Mouse (Mus musculus): ENCODE data around the gene Cdc26. TPM values are rescaled to one million over a fixed set of nuclear protein-coding genes. Genes with fewer than 3 reads are reported as not detected.

Cdc26 gene
- polyA plus RNA-seq, 1 experiment from 2014 or later: 104 TPM

DNA sequence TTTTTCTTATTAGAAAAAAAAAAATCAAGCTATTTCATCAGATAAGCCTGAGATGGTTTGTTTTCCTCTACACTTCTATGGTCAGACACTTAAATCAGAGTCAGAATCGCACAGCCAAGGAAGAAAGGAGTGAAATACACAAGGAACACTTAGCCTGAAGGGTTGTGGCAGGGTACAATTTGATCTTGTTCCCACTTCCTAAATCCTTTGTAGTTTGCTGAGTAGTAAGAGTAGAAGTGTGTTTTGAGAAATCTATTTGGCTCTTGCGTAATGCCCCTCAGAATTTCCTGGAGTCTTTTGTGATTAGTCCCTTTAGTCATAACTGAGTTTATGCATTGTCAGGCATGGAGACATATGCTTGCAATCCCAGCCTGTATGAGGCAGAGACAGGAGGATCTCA, 59.1 kb downstream of the Cdc26 start:
- whole genome bisulfite sequencing: 94% methylated on average over 2 of the region's 2 CpGs
- Histone ChIP-seq H3K9me3 (no peaks in the 10 kb centered on the region), H3K27ac (replicated peaks) (no peak overlapping the region), H3K4me1 (no peaks in the 10 kb centered on the region), H3K4me3 (no peak overlapping the region), H3K36me3 (peaks cover 17% of the 10 kb centered on the region), H3K27me3 (no peaks in the 10 kb centered on the region), H3K4me2 (replicated peaks) (no peak overlapping the region), H3K9ac (replicated peaks) (no peak overlapping the region)
- no peak for ATAC-seq (replicated peaks)

DNA sequence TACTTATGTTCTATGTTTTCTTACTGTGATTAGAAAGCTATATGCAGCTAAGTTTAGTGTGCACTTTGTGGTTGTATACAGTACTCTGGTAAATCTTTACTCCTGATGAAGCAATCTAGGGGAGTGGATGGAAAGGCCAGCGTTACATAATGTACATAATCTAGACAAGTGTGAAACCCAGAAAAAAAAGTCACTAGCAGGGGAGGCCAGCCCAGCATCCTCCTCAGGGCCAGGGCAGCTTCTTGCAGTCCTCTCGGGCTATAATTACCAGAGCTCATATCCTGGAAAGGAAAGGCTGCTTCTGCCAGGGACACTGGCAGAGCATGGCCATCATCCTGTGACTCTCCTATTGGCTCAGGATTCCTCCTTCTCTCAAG, 60.1 kb downstream of the Cdc26 start:
- no peak overlapping the region for H3K4me3 ChIP-seq
- ATAC-seq (replicated peaks): no peak
- 87% methylated on average over 2 of the region's 2 CpGs for WGBS

DNA sequence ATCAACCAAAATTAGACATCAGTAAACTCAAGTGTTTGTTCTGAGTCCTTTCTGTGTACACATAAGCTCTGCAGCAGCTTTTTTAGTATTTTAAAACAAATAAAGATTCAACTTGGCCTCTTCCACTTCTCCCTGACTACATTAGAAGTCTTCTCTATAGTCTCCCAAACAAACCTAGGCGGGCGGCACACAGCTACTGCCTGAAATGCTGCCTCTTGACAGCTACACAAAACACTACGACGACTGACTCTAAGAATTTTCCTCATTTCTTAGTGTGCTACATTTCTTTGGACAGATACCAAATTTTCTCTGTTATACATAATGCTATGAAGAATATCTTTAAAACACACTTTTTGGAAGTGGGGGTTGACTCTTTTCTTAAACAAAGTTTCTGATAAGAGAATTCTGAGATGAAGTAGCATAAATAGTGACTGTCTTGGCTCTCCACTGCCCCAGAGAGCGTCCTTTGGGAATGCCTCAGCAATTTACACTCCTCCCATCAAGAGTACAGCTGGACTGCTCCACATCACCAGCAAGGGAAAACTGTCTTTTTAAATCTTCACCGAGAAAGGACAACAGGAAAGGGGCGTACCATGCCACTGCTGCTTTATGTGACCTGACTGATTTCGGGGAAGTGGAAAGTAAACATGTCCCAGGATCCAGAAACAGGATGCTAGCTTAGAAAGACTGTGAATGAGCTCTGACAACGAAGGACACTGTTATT, 60.7 kb downstream of the Cdc26 start:
- Histone ChIP-seq H3K27ac (replicated peaks) (no peak overlapping the region), H3K9me3 (no peaks in the 10 kb centered on the region), H3K9ac (replicated peaks) (no peak overlapping the region), H3K27me3 (no peaks in the 10 kb centered on the region), H3K4me1 (no peaks in the 10 kb centered on the region), H3K4me2 (replicated peaks) (no peak overlapping the region), H3K4me3 (no peak overlapping the region), H3K36me3 (peaks cover 26% of the 10 kb centered on the region)
- WGBS: 80% methylated on average over 9 of the region's 9 CpGs
- ATAC-seq (replicated peaks): no peak

More for the DNA sequence above, 60.1 kb downstream of the Cdc26 start:
- peaks cover 25% of the 10 kb centered on the region for H3K36me3 ChIP-seq
- no peaks in the 10 kb centered on the region for H3K9me3 ChIP-seq
- no peak overlapping the region for H3K4me2 ChIP-seq (replicated peaks)
- H3K9ac ChIP-seq (replicated peaks): no peak overlapping the region
- H3K27me3 ChIP-seq: no peaks in the 10 kb centered on the region
- H3K27ac ChIP-seq (replicated peaks): no peak overlapping the region
- no peaks in the 10 kb centered on the region for H3K4me1 ChIP-seq

DNA sequence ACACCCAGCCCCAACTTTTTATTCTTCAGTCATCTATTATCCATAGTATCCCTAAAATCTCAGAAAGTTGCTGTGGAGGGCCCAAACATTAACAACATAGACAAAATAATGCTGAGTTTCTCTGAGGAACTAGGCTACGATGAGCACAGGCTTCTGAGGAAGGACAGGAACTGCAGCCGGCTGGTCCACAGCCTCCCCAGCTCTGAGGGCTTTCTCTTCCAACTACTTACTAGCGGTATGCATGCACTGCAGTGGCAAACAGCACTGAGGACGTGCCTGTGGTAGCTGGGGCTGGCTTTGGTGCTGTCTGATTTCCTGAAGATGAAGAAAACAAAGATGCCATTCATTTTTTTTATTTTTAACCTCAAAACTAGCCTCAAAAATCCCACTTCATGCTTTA, 62.6 kb downstream of the Cdc26 start:
- WGBS: 78% methylated on average over 4 of the region's 4 CpGs

DNA sequence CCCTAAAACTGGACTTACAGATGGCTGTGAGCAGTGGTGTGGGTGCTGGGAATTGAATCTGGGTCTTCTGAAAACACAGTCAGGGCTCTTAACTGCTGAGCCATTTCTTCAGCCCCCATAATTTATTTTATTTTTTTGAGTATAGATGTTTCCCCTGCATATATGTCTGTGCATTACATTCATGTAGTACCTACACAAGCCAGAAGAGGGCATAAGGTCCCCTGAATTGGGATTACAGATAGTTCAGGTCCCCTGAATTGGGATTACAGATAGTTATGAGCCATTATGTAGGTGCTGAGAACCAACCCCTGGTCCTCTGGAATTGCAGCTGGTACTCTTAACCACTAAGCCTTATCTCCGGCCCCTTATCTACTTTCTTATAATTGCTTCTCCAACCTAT, 64.4 kb downstream of the Cdc26 start:
- peaks cover 32% of the 10 kb centered on the region for H3K36me3 ChIP-seq
- WGBS: 90% methylated on average over 1 of the region's 1 CpGs
- no peak overlapping the region for H3K27ac ChIP-seq (replicated peaks)
- H3K27me3 ChIP-seq: no peaks in the 10 kb centered on the region
- no peak overlapping the region for H3K4me2 ChIP-seq (replicated peaks)
- no peaks in the 10 kb centered on the region for H3K4me1 ChIP-seq
- ATAC-seq (replicated peaks): no peak
- no peak overlapping the region for H3K9ac ChIP-seq (replicated peaks)
- H3K4me3 ChIP-seq: no peak overlapping the region
- H3K9me3 ChIP-seq: no peaks in the 10 kb centered on the region

More for the DNA sequence above, 62.6 kb downstream of the Cdc26 start:
- Histone ChIP-seq H3K9me3 (no peaks in the 10 kb centered on the region), H3K9ac (replicated peaks) (no peak overlapping the region), H3K36me3 (peaks cover 30% of the 10 kb centered on the region), H3K4me3 (no peak overlapping the region), H3K4me2 (replicated peaks) (no peak overlapping the region), H3K27me3 (no peaks in the 10 kb centered on the region), H3K27ac (replicated peaks) (no peak overlapping the region), H3K4me1 (no peaks in the 10 kb centered on the region)
- ATAC-seq (replicated peaks): no peak

DNA sequence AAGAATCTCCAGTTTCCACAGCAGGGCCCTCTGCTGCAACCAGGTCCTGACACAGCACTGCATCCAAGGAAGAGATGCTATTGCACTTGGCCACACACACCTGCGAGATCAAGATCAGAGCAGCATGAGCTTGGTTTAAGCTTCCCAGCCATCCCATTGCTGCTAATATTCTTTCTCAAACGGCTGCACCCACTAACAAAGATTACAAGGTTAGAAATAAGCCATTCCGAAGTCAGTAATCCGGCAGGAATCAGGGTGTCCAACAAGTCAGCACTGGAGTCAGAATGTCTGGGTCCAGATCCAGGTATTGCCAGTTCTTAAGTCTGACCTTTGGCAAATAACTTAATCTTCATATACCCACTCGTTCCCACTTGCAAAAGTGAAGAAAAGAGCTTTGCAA, 69.9 kb downstream of the Cdc26 start:
- Histone ChIP-seq H3K9me3 (no peaks in the 10 kb centered on the region), H3K4me2 (replicated peaks) (no peak overlapping the region), H3K9ac (replicated peaks) (no peak overlapping the region), H3K4me1 (no peaks in the 10 kb centered on the region), H3K27ac (replicated peaks) (no peak overlapping the region), H3K4me3 (no peak overlapping the region), H3K36me3 (peaks cover 46% of the 10 kb centered on the region), H3K27me3 (no peaks in the 10 kb centered on the region)
- WGBS: 91% methylated on average over 5 of the region's 5 CpGs
- no peak for ATAC-seq (replicated peaks)

Other genes with a start within 250 kb of the Cdc26 start
- gene Zfp37, start 177.6 kb downstream of the Cdc26 start, polyA plus RNA-seq (2015; fragmentation: Nextera tagmentation; extraction: Ambion mirVana): 20.4 TPM in 2 replicates
- gene Slc31a2, start 146.1 kb downstream of the Cdc26 start, polyA plus RNA-seq (2015; fragmentation: Nextera tagmentation; extraction: Ambion mirVana): 11.1 and 11.8 TPM in 2 replicates
- 22.8 and 23.6 TPM in 2 replicates for gene Fkbp15, start 48.1 kb downstream of the Cdc26 start, polyA plus RNA-seq (2015; fragmentation: Nextera tagmentation; extraction: Ambion mirVana)
- gene Slc31a1, start 47.9 kb downstream of the Cdc26 start, polyA plus RNA-seq (2015; fragmentation: Nextera tagmentation; extraction: Ambion mirVana): 39.2 and 40.4 TPM in 2 replicates
- 17.8 and 19.5 TPM in 2 replicates for gene Prpf4, start 155 bp upstream of the Cdc26 start, polyA plus RNA-seq (2015; fragmentation: Nextera tagmentation; extraction: Ambion mirVana)
- gene Rnf183, start 26.6 kb upstream of the Cdc26 start, polyA plus RNA-seq (2015; fragmentation: Nextera tagmentation; extraction: Ambion mirVana): 0.32 TPM in 1 of 2 replicates, not detected in the other
- gene Wdr31, start 62.3 kb upstream of the Cdc26 start, polyA plus RNA-seq (2015; fragmentation: Nextera tagmentation; extraction: Ambion mirVana): 9.9 and 11.5 TPM in 2 replicates
- 0.78 and 0.85 TPM in 2 replicates for gene Bspry, start 71.4 kb upstream of the Cdc26 start, polyA plus RNA-seq (2015; fragmentation: Nextera tagmentation; extraction: Ambion mirVana)
- gene Hdhd3, start 94.8 kb upstream of the Cdc26 start, polyA plus RNA-seq (2015; fragmentation: Nextera tagmentation; extraction: Ambion mirVana): 10.8 TPM in 2 replicates
- 63.3 and 64.3 TPM in 2 replicates for gene Alad, start 111.3 kb upstream of the Cdc26 start, polyA plus RNA-seq (2015; fragmentation: Nextera tagmentation; extraction: Ambion mirVana)
- gene Pole3, start 116.4 kb upstream of the Cdc26 start, polyA plus RNA-seq (2015; fragmentation: Nextera tagmentation; extraction: Ambion mirVana): 83.9 and 88.4 TPM in 2 replicates
- 0.60 and 0.79 TPM in 2 replicates for gene 4933430I17Rik, start 116.7 kb upstream of the Cdc26 start, polyA plus RNA-seq (2015; fragmentation: Nextera tagmentation; extraction: Ambion mirVana)
- gene Rgs3, start 151.2 kb upstream of the Cdc26 start, polyA plus RNA-seq (2015; fragmentation: Nextera tagmentation; extraction: Ambion mirVana): 46.7 and 53.4 TPM in 2 replicates